Mouse (Mus musculus): ENCODE results near the gene Tex2.
"Not testable (repeated sequence)": the region's sequence is repeated elsewhere in the genome, so short reads cannot be mapped to it uniquely, and the experiment has no call there.

Tex2 gene

DNA sequence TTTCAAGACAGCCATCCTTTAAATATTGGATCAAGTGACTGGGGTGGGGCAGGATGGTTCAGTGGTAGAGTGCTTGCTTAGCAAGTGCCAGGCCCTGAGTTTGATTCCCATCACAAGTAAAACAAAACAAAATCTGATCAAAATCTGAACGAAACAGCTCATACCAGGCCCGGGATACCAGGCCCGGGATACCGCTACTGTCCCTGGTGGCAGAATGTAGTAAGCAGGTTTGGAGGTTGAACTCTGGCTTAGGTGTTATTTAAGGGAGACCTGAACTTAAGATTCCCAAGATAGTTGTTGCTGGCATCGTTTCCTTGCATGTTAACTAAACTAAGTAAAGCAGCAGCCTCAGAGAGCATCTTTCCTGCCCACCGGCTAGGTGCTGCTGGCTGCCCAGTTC is 107.0 kb downstream of the Tex2 start:
- no peak for DNase-seq (ENCODE audit: low read depth, low spot score)

DNA sequence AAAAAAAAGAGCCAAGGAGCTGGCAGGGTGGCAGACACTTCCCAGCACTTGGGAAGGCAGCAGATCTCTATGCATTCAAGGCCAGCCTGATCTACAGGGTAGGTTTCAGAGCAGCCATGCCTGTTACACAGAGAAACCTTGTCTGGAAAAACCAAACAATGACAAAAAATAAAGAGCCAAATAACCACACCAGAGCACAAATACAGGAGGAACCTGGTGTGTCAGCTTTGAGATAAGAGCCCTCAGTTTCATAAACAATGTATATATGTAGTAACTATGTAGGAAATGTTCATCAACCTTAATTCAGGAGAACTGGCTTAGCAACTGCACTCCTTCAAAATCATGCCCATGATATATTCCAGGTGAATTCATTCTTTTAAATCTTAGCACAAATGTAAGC is 109.1 kb downstream of the Tex2 start:
- DNase-seq (ENCODE audit: low read depth, low spot score) = no peak

DNA sequence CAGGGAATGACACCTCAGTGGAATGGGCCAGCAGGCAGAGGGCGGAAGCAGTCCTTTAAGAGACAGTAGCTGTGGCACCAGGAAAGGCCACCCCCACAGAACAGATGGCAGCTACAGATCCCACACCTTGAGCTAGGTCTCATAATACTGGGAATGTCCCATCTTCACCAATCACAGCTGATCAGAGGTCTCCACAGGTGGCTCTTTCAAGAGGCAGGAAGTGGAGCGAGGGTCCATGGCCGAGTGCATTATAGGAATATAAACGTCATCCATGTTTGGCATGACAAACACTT is 109.9 kb downstream of the Tex2 start:
- DNase-seq (ENCODE audit: low read depth, low spot score) = no peak

GRCm38 (mm10) chr11:106502631-106503424 is 110.4 kb downstream of the Tex2 start:
- DNase-seq (ENCODE audit: low read depth, low spot score) = no peak

GRCm38 (mm10) chr11:106502159-106502505 is 111.1 kb downstream of the Tex2 start:
- no peak for DNase-seq (ENCODE audit: low read depth, low spot score)

- no peak for DNase-seq (ENCODE audit: low read depth, low spot score)
Measured at GRCm38 (mm10) chr11:106501308-106502158, 111.7 kb downstream of the Tex2 start.

DNA sequence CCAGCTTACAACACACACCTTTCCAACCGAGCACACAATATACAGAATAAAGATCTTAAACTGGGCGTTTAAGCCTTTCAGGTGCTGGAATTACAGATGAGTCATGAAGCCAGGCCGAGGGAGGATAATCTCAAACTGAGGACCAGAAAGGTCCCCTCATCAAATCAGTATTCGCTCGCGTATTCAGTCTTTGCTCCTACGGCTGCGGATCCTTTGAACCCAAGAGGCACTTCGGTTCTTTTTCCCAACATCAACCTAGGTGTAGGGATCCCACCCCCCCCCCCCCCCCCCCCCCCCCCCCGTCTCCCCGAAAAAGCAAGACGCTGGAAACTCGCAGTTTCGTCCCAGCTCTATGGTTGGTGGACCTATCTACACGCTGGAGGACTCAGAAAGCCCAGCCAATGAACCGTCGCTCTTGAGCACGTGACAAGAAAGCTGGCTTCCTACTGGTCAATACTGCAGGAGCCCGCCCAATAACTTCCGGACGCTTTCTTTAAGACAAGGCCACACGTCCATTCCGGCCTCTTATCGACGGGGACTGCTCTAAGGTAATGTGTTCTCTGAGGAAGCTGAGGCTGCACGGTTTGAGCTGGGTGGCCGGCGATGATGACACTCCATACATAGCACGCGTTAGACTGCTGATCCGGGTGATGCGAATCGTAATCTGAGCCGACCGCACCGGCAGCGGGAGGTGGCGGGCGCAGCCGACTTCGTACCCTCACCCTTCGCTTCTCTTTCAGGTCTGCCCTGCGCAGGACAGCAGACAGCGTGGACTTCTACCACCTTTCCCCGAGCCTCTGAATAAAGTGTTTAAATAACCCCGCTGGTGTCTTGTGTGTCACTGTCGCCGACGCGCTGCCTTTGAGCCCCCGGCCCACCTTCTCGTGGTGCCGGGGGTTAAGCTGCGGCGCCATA is 112.6 kb downstream of the Tex2 start:
- DNase-seq (ENCODE audit: low read depth, low spot score) = peak; percentile 97

DNA sequence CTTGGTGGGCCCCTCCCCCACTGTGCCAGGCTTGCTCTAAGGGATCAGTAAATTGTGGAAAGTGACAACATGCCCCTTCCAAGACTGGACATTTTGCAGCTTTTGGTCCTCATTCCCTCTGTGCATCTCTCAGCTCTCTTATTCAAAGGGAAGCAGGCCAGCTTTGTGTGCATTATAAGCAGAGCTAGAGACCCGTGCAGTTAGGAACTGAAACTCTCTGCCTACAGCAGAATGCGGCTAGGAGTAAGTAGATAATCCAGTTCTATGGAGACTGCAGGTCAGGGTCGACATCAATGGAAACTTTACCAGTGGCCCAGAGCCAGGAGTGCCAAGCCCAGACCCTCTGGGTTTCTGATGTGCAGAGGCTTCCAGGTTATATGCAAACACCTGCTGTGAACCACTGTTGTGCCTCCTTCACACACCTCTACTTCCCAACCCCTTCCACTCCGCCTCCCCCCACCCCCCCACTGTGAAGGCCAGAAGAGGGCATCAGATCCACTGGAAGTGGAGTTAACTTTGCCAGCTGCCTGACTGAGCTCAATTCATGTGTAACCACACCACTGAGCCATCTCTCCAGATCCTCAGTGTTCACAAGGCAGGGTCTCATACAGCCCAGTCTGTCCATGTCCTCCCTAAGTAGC is 114.4 kb downstream of the Tex2 start:
- no peak for DNase-seq (ENCODE audit: low read depth, low spot score)

- DNase-seq (ENCODE audit: low read depth, low spot score) = no peak
Measured at GRCm38 (mm10) chr11:106497926-106498325, 115.3 kb downstream of the Tex2 start.

DNA sequence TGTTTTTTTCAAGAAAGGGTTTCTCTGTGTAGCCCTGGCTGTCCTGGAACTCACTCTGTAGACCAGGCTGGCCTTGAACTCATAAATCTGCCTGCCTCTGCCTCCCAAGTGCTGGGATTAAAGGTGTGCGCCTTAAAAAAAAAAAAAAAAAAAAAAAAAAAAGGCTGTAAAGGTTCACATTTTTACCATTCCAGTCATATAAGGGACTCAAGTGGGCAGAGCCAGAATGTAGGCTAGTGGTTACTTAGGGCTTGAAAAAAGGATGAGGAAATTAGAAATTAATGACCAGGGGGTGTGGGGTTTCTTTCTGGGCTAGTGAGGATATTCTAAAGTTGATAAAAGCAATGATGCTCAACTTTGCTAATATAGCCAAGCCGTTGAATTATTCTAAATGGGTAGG is 116.2 kb downstream of the Tex2 start:
- not testable (repeated sequence) for DNase-seq (ENCODE audit: low read depth, low spot score)

- no peak for DNase-seq (ENCODE audit: low read depth, low spot score)
Measured at GRCm38 (mm10) chr11:106492984-106493669, 120.1 kb downstream of the Tex2 start.

DNA sequence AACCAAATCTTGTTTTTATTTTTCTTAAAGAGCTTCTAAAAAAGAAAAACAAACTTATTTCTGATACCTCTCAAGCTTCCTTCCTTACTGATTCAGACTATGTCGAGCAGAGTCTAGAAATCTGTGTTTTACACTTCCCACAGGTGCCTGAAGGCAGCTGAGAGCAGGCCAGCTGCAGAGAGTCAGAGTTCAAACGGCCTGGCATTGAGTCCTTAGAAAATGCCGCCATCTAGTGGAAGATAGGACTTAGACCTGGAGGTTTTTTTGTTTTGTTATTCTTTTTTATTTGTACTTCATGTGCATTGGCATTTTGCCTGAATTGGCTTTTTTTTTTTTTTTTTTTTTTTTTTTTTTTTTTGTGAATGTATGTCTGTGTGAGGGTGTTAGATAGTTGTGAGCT is 121.8 kb downstream of the Tex2 start:
- peak; percentile 62 for DNase-seq (ENCODE audit: low read depth, low spot score)

DNA sequence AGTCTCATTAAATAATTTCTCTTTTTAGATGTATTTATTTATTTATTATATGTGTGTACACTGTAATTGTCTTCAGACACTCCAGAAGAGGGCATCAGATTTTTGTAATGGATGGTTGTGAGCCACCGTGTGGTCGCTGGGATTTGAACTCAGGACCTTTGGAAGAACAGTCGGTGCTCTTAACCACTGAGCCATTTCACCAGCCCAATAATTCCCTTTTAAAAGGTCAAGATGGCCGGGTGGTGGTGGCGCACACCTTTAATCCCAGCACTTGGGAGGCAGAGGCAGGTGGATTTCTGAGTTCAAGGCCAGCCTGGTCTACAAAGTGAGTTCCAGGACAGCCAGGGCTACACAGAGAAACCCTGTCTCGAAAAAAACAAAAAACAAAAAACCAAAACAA is 122.6 kb downstream of the Tex2 start:
- DNase-seq (ENCODE audit: low read depth, low spot score) = not testable (repeated sequence)

DNA sequence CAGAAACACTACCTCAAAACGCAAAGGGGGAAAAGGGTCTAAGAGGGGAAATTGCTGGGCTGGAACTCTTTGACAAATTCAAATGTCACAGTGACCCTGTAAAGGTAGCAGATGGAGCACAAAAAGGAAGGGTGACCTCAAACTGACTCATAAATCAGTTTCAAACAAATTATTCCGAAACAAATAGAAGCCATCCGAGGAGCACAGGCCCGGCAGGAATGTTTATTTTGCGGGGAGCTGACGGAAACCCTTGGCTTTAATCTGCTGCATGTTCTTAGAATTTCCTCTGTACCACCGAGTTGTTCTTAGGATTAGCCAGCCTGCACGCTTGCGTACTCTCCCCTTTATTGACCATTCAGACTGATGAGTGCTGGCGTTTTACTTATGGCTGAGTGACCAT is 123.2 kb downstream of the Tex2 start:
- no peak for DNase-seq (ENCODE audit: low read depth, low spot score)

GRCm38 (mm10) chr11:106489036-106489693 is 124.1 kb downstream of the Tex2 start:
- no peak for DNase-seq (ENCODE audit: low read depth, low spot score)

- DNase-seq (ENCODE audit: low read depth, low spot score) = no peak
Measured at GRCm38 (mm10) chr11:106488126-106488561, 125.1 kb downstream of the Tex2 start.

DNA sequence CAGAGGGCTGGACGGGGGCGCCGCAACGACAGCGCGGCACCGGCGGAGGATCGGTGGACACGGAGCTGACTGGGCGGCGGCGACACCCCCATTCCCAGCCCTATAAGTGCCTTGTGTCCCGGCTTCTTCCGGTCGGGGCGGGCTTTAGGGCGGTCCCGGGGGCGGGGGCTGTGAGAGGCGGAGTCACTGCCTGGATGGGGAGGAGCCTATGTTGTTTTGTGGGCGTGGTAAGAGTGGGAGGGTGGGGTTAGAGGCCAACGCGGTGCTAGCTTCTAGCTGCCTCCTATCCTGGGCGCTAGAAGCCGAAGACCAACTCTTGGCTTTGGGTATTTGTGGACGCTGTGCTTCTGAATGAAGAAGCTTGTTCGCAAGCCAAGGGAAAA is 125.5 kb downstream of the Tex2 start, which contains the start of gene Ern1:
Ern1 (minus strand) TSS at position 120 of the 383 bp plus-strand sequence.
- DNase-seq (ENCODE audit: low read depth, low spot score) = peak; percentile 93

- DNase-seq (ENCODE audit: low read depth, low spot score) = no peak
Measured at GRCm38 (mm10) chr11:106486866-106487732, 126.1 kb downstream of the Tex2 start.

Data from retina, adult 2 months (tissue).